Mouse (Mus musculus) liver, embryonic 16.5 days (tissue): ENCODE results near the gene Asb1. TPM values are rescaled to one million over a fixed set of nuclear protein-coding genes. Genes with fewer than 3 reads are reported as not detected.

Experiments
- ATAC-seq: fragments of 200-750 bp; cut with Nextera tagmentation; 2 replicates; pipeline ENCODE4 v1.8.0; 2017; ENCODE audit warnings: low read depth, mild to moderate bottlenecking, moderate number of reproducible peaks, moderate library complexity
- H3K27ac ChIP-seq: fragments of 300-500 bp; sonication (generic); 2 replicates; pipeline ENCODE4 v1.5.1; 2014; ENCODE audit warnings: mild to moderate bottlenecking, low read length
- H3K27me3 ChIP-seq: fragments of 300-500 bp; sonication (generic); 2 replicates; pipeline ENCODE4 v1.6.1; 2014; ENCODE audit warnings: low read depth, low read length, mixed read lengths; ENCODE audit not compliant: control insufficient read depth, insufficient read depth
- H3K36me3 ChIP-seq: fragments of 300-500 bp; sonication (generic); 2 replicates; pipeline ENCODE4 v1.6.1; 2014; ENCODE audit warnings: mild to moderate bottlenecking; ENCODE audit not compliant: control insufficient read depth, insufficient read depth
- H3K4me1 ChIP-seq: fragments of 300-500 bp; sonication (generic); 2 replicates; pipeline ENCODE4 v1.6.1; 2014; ENCODE audit warnings: low read depth, low read length, mixed read lengths; ENCODE audit not compliant: control insufficient read depth
- H3K4me2 ChIP-seq: fragments of 300-500 bp; sonication (generic); 2 replicates; pipeline ENCODE4 v1.6.1; 2014; ENCODE audit warnings: low read depth, low read length, mixed read lengths
- H3K4me3 ChIP-seq: fragments of 300-500 bp; sonication (generic); 2 replicates; pipeline ENCODE4 v1.5.1; 2014; ENCODE audit warnings: low read depth, mild to moderate bottlenecking, low read length
- H3K9ac ChIP-seq: fragments of 300-500 bp; sonication (generic); 2 replicates; pipeline ENCODE4 v1.6.1; 2014; ENCODE audit warnings: low read depth, low read length
- H3K9me3 ChIP-seq: fragments of 300-500 bp; sonication (generic); replicated peaks from 2 replicates; pipeline ENCODE4 v1.6.1; 2016; ENCODE audit warnings: low read length; ENCODE audit not compliant: control insufficient read depth
- WGBS: fragments of 180-500 bp; shearing (Covaris S2); extraction: QIAGEN DNeasy Blood & Tissue Kit; methylation state at CpG from one replicate; pipeline ENCODE4 v1.1.7; 2014; ENCODE audit not compliant: insufficient replicate concordance; 5-methylcytosine and 5-hydroxymethylcytosine counted together
- polyA plus RNA-seq: library from polyadenylated mRNA; unstranded; fragments of >200 nt; fragmentation: Nextera tagmentation; extraction: Ambion mirVana; gene quantifications from 2 replicates; pipeline ENCODE4 v1.2.1, GENCODE M21; 2015

The Asb1 gene
- polyA plus RNA-seq, 1 experiment from 2014 or later: 9.2 TPM

DNA sequence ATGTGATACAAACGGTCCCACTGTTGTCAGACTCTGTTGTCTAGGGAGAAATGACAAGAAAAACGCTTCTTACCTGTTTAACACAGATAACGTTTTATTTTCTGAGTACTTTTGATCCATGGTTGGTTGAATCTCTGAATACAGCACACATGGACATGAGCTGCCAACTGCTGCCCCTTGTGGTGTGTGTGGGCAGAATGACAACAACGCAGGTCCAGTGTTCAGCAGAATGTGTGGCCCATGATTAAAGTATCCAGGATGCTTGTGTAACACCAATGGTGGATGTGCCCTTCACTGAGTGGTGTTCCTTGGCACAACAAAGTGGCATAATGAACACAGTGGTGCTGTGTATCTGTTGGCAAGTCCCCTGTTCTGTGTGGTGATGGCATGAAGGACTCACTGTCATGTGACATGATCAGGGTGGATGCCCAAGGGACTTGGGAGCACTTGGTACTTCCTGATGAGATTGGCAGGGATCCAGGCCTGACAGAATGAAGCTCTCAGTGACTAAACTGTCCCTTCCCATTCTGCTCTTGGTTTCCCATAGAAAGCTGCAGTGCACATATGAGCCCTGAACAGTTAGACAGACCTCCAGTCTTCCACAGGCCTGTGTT, 22.7 kb downstream of the Asb1 start:
- Histone ChIP-seq H3K9me3 (no peaks in the 10 kb centered on the region), H3K4me2 (no peak overlapping the region), H3K4me3 (no peak overlapping the region), H3K36me3 (peaks cover 3% of the 10 kb centered on the region), H3K4me1 (no peaks in the 10 kb centered on the region), H3K27ac (no peak overlapping the region), H3K27me3 (no peaks in the 10 kb centered on the region), H3K9ac (no peak overlapping the region)
- no peak for ATAC-seq
- 58% methylated on average over 4 of the region's 4 CpGs for WGBS

DNA sequence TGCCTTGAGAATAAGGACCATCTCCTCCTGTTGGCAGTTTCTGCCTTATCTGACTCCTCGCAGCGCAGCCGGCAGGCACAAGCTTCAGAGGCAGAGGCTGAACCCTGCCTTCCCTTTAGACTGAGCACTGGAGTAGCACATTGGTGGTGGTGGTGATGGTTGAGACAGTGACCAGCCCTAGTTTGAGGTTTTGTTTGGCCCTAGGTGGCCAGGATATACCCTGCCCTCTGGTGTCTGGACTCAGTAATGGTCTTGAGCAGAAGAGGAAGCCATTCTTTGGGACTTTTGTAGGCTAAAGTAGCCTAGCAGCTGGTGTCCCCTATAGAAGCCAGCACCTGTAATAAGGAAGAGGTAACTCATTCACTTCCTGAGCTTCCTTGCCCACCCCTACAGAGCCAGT, 23.7 kb downstream of the Asb1 start:
- ATAC-seq: no peak
- Histone ChIP-seq H3K4me2 (no peak overlapping the region), H3K9ac (no peak overlapping the region), H3K4me1 (no peaks in the 10 kb centered on the region), H3K27me3 (no peaks in the 10 kb centered on the region), H3K4me3 (no peak overlapping the region), H3K9me3 (no peaks in the 10 kb centered on the region), H3K36me3 (peaks cover 3% of the 10 kb centered on the region; the same call in 1 of the 2 replicates), H3K27ac (no peak overlapping the region)
- WGBS: 44% methylated on average over 3 of the region's 3 CpGs

DNA sequence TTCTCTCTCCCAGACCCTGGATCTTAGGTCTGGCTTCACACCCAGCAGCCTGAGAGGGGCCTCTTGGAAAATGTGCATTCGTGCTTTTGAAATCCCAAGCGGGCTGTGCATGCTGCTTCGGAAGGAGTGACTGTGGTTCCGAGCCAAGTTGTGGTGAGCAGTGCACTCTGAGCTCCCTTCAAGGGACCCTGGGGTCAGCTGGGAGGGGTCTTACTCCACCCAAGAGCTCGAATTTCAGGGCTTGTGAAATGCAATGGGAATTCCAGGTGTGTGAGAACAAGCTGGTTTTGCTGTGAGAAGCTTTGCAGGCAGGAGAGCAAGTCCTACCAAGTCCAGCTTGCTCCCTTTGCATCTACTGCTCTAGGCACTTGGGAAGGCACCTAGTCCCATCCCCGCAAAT, 24.3 kb downstream of the Asb1 start:
- whole genome bisulfite sequencing: 53% methylated on average over 6 of the region's 6 CpGs

DNA sequence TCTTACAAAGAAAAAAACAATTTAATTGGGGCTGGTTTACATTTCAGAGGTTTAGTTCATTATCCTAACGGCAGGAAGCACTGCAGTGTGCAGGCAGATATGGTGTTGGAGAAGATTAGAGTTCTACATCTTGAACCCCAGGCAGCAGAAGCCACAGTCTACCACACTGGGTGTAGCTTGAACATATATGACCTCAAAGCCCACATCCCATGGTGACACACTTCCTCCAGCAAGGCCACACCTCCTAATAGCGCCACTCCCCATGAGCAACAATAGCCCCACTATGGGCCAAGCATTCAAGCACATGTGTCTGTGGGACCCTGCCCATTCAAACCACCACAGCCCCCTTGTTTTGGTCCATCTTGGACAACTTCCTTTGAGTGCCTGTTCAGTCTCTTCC, 26.9 kb downstream of the Asb1 start:
- no peaks in the 10 kb centered on the region for H3K27me3 ChIP-seq
- no peak overlapping the region for H3K27ac ChIP-seq
- no peaks in the 10 kb centered on the region for H3K9me3 ChIP-seq
- no peaks in the 10 kb centered on the region for H3K36me3 ChIP-seq
- WGBS: 58% methylated on average over 2 of the region's 2 CpGs
- H3K9ac ChIP-seq: no peak overlapping the region
- no peaks in the 10 kb centered on the region for H3K4me1 ChIP-seq
- ATAC-seq: no peak
- H3K4me2 ChIP-seq: no peak overlapping the region
- no peak overlapping the region for H3K4me3 ChIP-seq

More for the DNA sequence above, 24.3 kb downstream of the Asb1 start:
- ATAC-seq: no peak
- H3K4me3 ChIP-seq: no peak overlapping the region
- no peaks in the 10 kb centered on the region for H3K27me3 ChIP-seq
- no peak overlapping the region for H3K27ac ChIP-seq
- H3K4me1 ChIP-seq: no peaks in the 10 kb centered on the region
- H3K36me3 ChIP-seq: peaks cover under 1% of the 10 kb centered on the region; the same call in 1 of the 2 replicates
- no peaks in the 10 kb centered on the region for H3K9me3 ChIP-seq
- H3K4me2 ChIP-seq: no peak overlapping the region
- H3K9ac ChIP-seq: no peak overlapping the region

DNA sequence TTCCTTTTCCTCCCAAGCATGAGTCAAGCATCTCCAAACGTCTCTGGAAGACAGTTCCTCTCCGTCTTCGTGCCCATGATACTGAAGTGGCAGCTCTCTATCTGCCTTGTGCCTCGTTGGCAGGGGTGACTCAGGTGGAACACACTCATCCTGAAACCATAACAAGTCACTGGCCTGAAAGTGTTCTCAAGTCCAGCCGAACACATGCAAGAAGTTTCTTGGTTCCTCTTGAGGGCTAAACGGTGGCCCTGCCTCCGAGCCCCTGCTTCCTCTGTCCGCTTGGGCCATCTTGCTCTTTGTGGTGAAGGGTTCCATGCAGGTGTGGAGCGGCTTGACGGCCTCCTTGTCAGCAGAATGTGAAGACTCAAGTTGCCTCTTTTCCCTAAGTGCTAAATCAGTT, 32.1 kb downstream of the Asb1 start:
- WGBS: 40% methylated on average over 10 of the region's 10 CpGs
- H3K9me3 ChIP-seq: no peaks in the 10 kb centered on the region
- H3K27ac ChIP-seq: no peak overlapping the region
- no peaks in the 10 kb centered on the region for H3K36me3 ChIP-seq
- no peak overlapping the region for H3K4me3 ChIP-seq
- H3K4me2 ChIP-seq: no peak overlapping the region
- no peaks in the 10 kb centered on the region for H3K4me1 ChIP-seq
- no peaks in the 10 kb centered on the region for H3K27me3 ChIP-seq
- ATAC-seq: no peak
- H3K9ac ChIP-seq: no peak overlapping the region

DNA sequence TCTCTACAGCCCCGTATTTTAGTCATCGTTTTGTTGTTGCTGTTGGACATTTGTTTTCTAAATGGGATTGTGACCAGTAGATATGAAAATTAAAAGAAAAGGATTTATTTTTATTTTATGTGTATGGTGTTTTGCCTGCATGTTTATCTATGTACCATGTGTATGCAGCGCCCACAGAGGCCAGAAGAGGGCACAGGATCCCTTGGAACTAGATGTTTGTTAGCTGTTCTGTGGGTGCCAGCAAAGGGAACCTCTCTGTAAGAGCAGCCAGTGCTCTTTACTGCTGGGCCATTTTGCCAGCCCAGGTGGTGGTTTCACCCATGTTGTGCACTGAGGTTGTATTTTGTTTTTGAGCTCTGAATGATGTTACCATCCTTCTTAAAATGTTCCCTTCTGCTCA, 33.9 kb downstream of the Asb1 start:
- H3K36me3 ChIP-seq: no peaks in the 10 kb centered on the region
- no peak overlapping the region for H3K4me3 ChIP-seq
- no peaks in the 10 kb centered on the region for H3K27me3 ChIP-seq
- H3K4me2 ChIP-seq: no peak overlapping the region
- 55% methylated on average over 3 of the region's 3 CpGs for WGBS
- H3K9ac ChIP-seq: no peak overlapping the region
- no peak for ATAC-seq
- H3K4me1 ChIP-seq: no peaks in the 10 kb centered on the region
- H3K27ac ChIP-seq: no peak overlapping the region
- no peaks in the 10 kb centered on the region for H3K9me3 ChIP-seq

DNA sequence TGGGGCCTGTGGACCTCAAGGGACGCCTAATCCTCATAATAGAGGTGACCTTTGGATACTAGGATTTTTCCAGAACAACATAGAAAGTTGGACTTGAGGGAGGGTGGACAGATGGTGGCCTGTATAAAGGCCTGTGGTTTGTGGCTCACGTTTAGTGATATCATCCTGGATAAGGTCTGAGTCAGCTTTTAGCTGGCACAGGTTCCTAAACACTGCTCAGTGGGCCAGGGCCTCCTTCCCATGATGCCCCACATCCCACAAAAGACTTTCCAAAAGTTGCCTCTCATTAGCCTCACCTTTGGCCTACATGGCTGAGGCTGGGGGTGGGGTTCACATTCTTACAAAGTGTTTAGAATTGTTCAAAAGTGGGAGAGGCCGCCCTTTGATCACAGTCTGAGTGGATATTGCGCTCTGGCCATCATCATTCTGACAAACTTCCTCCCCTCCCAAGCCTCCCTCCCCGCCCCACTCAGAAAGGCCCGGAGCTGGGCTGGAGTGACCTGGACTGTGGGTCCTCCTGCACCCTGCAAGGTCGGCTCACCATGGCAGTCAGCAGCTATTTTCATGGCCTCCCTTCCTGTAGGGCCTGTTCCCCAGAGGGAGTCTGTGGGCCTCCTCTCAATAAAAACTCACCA, 37.7 kb downstream of the Asb1 start:
- H3K27ac ChIP-seq: no peak overlapping the region
- no peak overlapping the region for H3K9ac ChIP-seq
- H3K4me3 ChIP-seq: no peak overlapping the region
- no peaks in the 10 kb centered on the region for H3K36me3 ChIP-seq
- no peaks in the 10 kb centered on the region for H3K27me3 ChIP-seq
- H3K4me1 ChIP-seq: no peaks in the 10 kb centered on the region
- no peak overlapping the region for H3K4me2 ChIP-seq
- H3K9me3 ChIP-seq: no peaks in the 10 kb centered on the region
- 50% methylated on average over 7 of the region's 7 CpGs for WGBS
- no peak for ATAC-seq

DNA sequence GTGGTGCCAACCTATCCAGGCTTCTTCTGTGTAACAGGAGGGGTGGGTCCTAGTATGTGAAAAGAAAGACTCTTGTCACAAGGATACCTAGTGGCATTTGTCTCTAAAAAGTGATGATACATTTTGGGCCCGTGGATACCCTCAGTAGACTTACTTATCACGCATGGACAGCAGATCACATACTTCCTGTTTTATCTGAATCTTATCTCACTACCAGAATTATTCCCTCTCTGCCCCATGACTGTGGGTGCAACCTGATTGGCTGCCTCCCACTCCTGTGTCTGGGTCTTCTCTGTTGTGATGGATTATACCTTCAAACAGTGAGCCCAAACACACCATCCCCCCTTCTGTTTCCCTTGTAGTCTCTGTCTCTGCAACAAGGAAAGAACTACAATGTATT, 40.2 kb downstream of the Asb1 start:
- Histone ChIP-seq H3K36me3 (no peaks in the 10 kb centered on the region), H3K4me2 (no peak overlapping the region), H3K9ac (no peak overlapping the region), H3K4me1 (no peaks in the 10 kb centered on the region), H3K27ac (no peak overlapping the region), H3K27me3 (no peaks in the 10 kb centered on the region), H3K4me3 (no peak overlapping the region), H3K9me3 (no peaks in the 10 kb centered on the region)
- ATAC-seq: no peak
- WGBS: 8% methylated on average over 2 of the region's 2 CpGs

DNA sequence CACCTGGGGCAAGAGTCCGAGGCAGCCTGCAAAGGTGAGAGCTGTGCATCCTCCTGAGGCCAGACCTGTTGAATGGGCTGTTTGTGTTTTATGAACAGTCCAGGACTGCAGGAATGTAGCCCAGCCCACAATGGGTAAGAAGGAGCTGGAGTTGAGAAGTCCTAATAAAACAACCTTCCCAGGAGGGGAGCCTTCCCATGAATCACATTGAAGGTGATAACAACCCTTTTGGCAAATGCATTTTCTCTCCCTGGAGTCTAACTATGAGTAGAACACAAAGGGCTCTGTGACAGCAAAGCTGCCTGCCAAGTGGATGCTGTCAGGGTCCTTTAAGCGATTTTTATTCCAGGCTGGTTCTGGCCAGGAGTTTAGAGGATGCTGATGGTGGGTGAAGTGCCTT, 40.9 kb downstream of the Asb1 start:
- Histone ChIP-seq H3K9me3 (no peaks in the 10 kb centered on the region), H3K9ac (no peak overlapping the region), H3K27me3 (no peaks in the 10 kb centered on the region), H3K4me2 (no peak overlapping the region), H3K27ac (no peak overlapping the region), H3K36me3 (no peaks in the 10 kb centered on the region), H3K4me3 (no peak overlapping the region), H3K4me1 (no peaks in the 10 kb centered on the region)
- no peak for ATAC-seq
- 62% methylated on average over 2 of the region's 2 CpGs for WGBS
